Mouse (Mus musculus) lung, embryonic 15.5 days (tissue): Measurements from ENCODE around the gene Arap1. TPM values are rescaled to one million over a fixed set of nuclear protein-coding genes. Genes with fewer than 3 reads are reported as not detected.

Source experiments
- ATAC-seq: fragments of 200-750 bp; cut with Nextera tagmentation; 2 replicates; pipeline ENCODE4 v1.8.0; 2017; ENCODE audit warnings: moderate number of reproducible peaks, borderline replicate concordance; ENCODE audit not compliant: low FRiP score, low TSS enrichment; ENCODE audit errors: extremely low read depth
- H3K27ac ChIP-seq: fragments of 300-500 bp; sonication (generic); 2 replicates; pipeline ENCODE4 v1.5.1; 2015; ENCODE audit warnings: moderate library complexity, mild to moderate bottlenecking, inconsistent platforms
- H3K27me3 ChIP-seq: fragments of 300-500 bp; sonication (generic); 2 replicates; pipeline ENCODE4 v1.6.1; 2015; ENCODE audit warnings: inconsistent platforms
- H3K36me3 ChIP-seq: fragments of 300-500 bp; sonication (generic); 2 replicates; pipeline ENCODE4 v1.6.1; 2015; ENCODE audit warnings: inconsistent platforms
- H3K4me1 ChIP-seq: fragments of 300-500 bp; sonication (generic); 2 replicates; pipeline ENCODE4 v1.6.1; 2015; ENCODE audit warnings: inconsistent platforms
- H3K4me2 ChIP-seq: fragments of 300-500 bp; sonication (generic); 2 replicates; pipeline ENCODE4 v1.6.1; 2015; ENCODE audit warnings: inconsistent platforms, mild to moderate bottlenecking, moderate library complexity
- H3K4me3 ChIP-seq: fragments of 300-500 bp; sonication (generic); 2 replicates; pipeline ENCODE4 v1.5.1; 2015; ENCODE audit warnings: mild to moderate bottlenecking, inconsistent platforms
- H3K9ac ChIP-seq: fragments of 300-500 bp; sonication (generic); 2 replicates; pipeline ENCODE4 v1.6.1; 2015; ENCODE audit warnings: inconsistent platforms
- H3K9me3 ChIP-seq: fragments of 300-500 bp; sonication (generic); 2 replicates; pipeline ENCODE4 v1.6.1; 2016; ENCODE audit warnings: inconsistent platforms
- WGBS: fragments of 180-500 bp; shearing (Covaris S2); methylation state at CpG from one replicate; pipeline ENCODE4 v1.1.7; 2015; 5-methylcytosine and 5-hydroxymethylcytosine counted together
- polyA plus RNA-seq: library from polyadenylated mRNA; unstranded; fragments of >200 nt; fragmentation: Nextera tagmentation; extraction: Ambion mirVana; gene quantifications from 2 replicates; pipeline ENCODE4 v1.2.1, GENCODE M21; 2015

The Arap1 gene
- polyA plus RNA-seq, 1 experiment from 2014 or later = 109 TPM

GRCm38 (mm10) chr7:101367901-101368852, 20.3 kb downstream of the Arap1 start:
- H3K27me3 ChIP-seq = no peaks in the 10 kb centered on the region
- no peaks in the 10 kb centered on the region for H3K4me1 ChIP-seq
- ATAC-seq = no peak
- H3K9ac ChIP-seq = no peak overlapping the region
- WGBS = 48% methylated on average over 11 of the region's 11 CpGs
- no peak overlapping the region for H3K4me3 ChIP-seq
- no peaks in the 10 kb centered on the region for H3K9me3 ChIP-seq
- no peak overlapping the region for H3K4me2 ChIP-seq
- no peak overlapping the region for H3K27ac ChIP-seq
- H3K36me3 ChIP-seq = no peaks in the 10 kb centered on the region

- Histone ChIP-seq H3K9ac (no peak overlapping the region), H3K36me3 (no peaks in the 10 kb centered on the region), H3K4me1 (no peaks in the 10 kb centered on the region), H3K4me3 (no peak overlapping the region), H3K9me3 (no peaks in the 10 kb centered on the region), H3K4me2 (no peak overlapping the region), H3K27me3 (no peaks in the 10 kb centered on the region), H3K27ac (no peak overlapping the region)
- ATAC-seq = no peak
- WGBS = 69% methylated on average over 7 of the region's 7 CpGs
Measured at GRCm38 (mm10) chr7:101369666-101370065, 21.8 kb downstream of the Arap1 start.

- H3K4me2 ChIP-seq = no peak overlapping the region
- WGBS = 79% methylated on average over 26 of the region's 26 CpGs
- ATAC-seq = no peak
Measured at GRCm38 (mm10) chr7:101373082-101373481, 25.2 kb downstream of the Arap1 start.

GRCm38 (mm10) chr7:101374155-101374554, 26.3 kb downstream of the Arap1 start:
- H3K27ac ChIP-seq = no peak overlapping the region
- no peak overlapping the region for H3K9ac ChIP-seq
- H3K4me2 ChIP-seq = no peak overlapping the region
- H3K9me3 ChIP-seq = no peaks in the 10 kb centered on the region
- peaks cover 19% of the 10 kb centered on the region for H3K4me1 ChIP-seq
- no peak overlapping the region for H3K4me3 ChIP-seq
- H3K27me3 ChIP-seq = no peaks in the 10 kb centered on the region
- H3K36me3 ChIP-seq = no peaks in the 10 kb centered on the region
- ATAC-seq = no peak

More at GRCm38 (mm10) chr7:101373082-101373481, 25.2 kb downstream of the Arap1 start:
- no peaks in the 10 kb centered on the region for H3K9me3 ChIP-seq
- H3K4me1 ChIP-seq = peaks cover 8% of the 10 kb centered on the region
- H3K27me3 ChIP-seq = no peaks in the 10 kb centered on the region
- H3K4me3 ChIP-seq = no peak overlapping the region
- no peak overlapping the region for H3K27ac ChIP-seq
- no peak overlapping the region for H3K9ac ChIP-seq
- H3K36me3 ChIP-seq = no peaks in the 10 kb centered on the region

DNA sequence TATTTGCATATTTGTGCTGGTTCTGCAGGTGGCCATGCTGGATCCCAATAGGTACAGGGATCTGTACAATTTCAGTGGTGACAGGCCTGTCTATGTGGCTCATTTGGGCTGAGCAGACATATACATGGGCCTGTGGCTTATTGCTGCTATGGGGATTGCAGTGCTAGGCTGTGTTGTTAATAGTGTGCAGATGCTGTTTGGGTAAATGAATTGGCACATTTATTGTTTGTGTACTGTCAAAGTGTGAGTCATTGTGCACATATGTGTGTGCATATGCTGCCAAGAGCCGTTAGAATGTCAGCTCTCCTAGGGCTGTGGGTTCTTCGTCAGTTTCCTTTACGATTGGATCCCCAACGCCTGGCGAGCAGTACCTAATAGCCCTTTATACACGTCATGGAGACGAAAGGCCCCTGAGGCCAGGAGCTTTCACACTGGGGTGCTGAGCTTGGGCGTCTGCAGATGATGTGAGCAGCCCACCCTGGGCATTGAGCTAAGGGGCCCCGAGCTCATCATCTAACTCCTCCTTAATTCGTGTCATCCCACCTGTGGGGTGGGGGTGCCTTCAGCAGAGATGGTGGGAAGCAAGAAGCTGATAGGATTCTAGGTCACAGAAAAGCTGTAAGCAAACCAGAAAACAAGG, 29.0 kb downstream of the Arap1 start:
- no peak for ATAC-seq
- Histone ChIP-seq H3K4me1 (peaks cover 28% of the 10 kb centered on the region), H3K4me2 (no peak overlapping the region)

DNA sequence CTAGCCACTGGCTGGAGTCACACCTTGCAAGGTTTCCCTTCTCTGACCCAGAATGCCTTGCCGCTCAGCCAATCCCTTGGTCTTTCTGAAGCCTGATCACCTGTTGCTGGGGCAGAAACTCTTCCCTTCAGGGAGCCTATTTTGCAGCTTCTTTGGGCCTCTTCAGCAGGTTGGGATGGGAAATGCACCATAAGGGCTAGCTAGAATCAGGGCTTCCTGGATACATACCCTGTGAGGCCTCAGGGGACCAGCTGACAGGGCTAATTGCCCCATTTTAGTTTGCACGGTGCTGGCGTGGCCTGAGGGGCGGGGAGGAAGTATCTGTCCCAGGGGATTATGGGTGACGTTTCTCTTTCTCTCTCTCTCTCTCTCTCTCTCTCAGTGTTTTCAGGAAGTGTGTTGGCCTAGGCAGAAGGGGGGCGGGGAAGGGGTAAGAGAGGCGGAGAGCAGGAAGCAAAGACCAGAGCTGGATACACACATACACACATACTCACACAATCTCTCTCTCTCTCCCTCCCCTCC, 29.9 kb downstream of the Arap1 start:
- Histone ChIP-seq H3K9ac (peak overlapping the region; percentile 33), H3K27me3 (no peaks in the 10 kb centered on the region), H3K4me2 (peak overlapping the region; percentile 52), H3K9me3 (no peaks in the 10 kb centered on the region), H3K4me3 (peak overlapping the region; percentile 29), H3K27ac (peak overlapping the region; percentile 88), H3K36me3 (no peaks in the 10 kb centered on the region), H3K4me1 (peaks cover 36% of the 10 kb centered on the region)
- peak; percentile 78 for ATAC-seq
- 19% methylated on average over 7 of the region's 7 CpGs for WGBS

More for the DNA sequence above, 29.0 kb downstream of the Arap1 start:
- H3K27me3 ChIP-seq = no peaks in the 10 kb centered on the region
- H3K27ac ChIP-seq = no peak overlapping the region
- H3K9me3 ChIP-seq = no peaks in the 10 kb centered on the region
- H3K9ac ChIP-seq = no peak overlapping the region
- no peaks in the 10 kb centered on the region for H3K36me3 ChIP-seq
- 76% methylated on average over 10 of the region's 10 CpGs for WGBS
- H3K4me3 ChIP-seq = no peak overlapping the region

- peaks cover 37% of the 10 kb centered on the region for H3K4me1 ChIP-seq
- peak overlapping the region; percentile 52 for H3K4me2 ChIP-seq
- H3K9me3 ChIP-seq = no peaks in the 10 kb centered on the region
- H3K4me3 ChIP-seq = peak overlapping the region; percentile 29
- peak overlapping the region; percentile 33 for H3K9ac ChIP-seq
- no peaks in the 10 kb centered on the region for H3K36me3 ChIP-seq
- H3K27ac ChIP-seq = peak overlapping the region; percentile 88
- H3K27me3 ChIP-seq = no peaks in the 10 kb centered on the region
- 52% methylated on average over 3 of the region's 3 CpGs for WGBS
- ATAC-seq = 0 out of 2 replicates have a peak, but pooled peaks have one; percentile 0
Measured at GRCm38 (mm10) chr7:101378285-101378684, 30.4 kb downstream of the Arap1 start.

GRCm38 (mm10) chr7:101378796-101379465, 31.1 kb downstream of the Arap1 start:
- 45% methylated on average over 5 of the region's 5 CpGs for WGBS

DNA sequence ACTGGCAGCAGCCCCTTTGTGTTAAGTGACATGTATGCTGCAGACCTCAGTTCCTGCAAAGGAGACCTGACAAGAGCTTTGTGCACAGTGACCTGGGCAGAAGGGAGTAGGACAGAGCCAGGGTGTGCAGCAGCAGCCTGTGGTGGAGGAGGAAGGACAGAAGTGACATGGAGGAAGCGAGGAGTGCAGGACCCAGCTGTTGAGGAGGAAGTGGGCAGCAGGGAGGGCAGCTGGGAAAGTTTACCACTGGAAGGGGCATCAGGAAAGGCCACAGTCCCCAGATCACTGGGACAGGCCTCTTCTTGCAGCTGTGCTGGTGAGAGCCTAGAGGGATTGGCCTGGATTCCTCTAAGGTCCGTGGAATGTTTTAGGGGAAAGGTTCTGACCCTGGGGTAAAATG, 31.9 kb downstream of the Arap1 start:
- Histone ChIP-seq H3K36me3 (no peaks in the 10 kb centered on the region), H3K4me3 (0 out of 2 replicates have a peak overlapping the region, but pooled peaks have one; percentile 29), H3K9ac (peak overlapping the region; percentile 17; the same call in 1 of the 2 replicates), H3K4me2 (peak overlapping the region; percentile 52), H3K9me3 (no peaks in the 10 kb centered on the region), H3K27me3 (no peaks in the 10 kb centered on the region), H3K4me1 (peaks cover 50% of the 10 kb centered on the region), H3K27ac (peak overlapping the region; percentile 88)
- no peak for ATAC-seq
- 39% methylated on average over 2 of the region's 2 CpGs for WGBS

More at GRCm38 (mm10) chr7:101378796-101379465, 31.1 kb downstream of the Arap1 start:
- H3K9ac ChIP-seq = peak overlapping the region; percentile 33; the same call in 1 of the 2 replicates
- peak overlapping the region; percentile 88 for H3K27ac ChIP-seq
- H3K9me3 ChIP-seq = no peaks in the 10 kb centered on the region
- H3K4me3 ChIP-seq = peak overlapping the region; percentile 29
- no peak for ATAC-seq
- H3K27me3 ChIP-seq = no peaks in the 10 kb centered on the region
- H3K36me3 ChIP-seq = no peaks in the 10 kb centered on the region
- peak overlapping the region; percentile 52 for H3K4me2 ChIP-seq
- peaks cover 42% of the 10 kb centered on the region for H3K4me1 ChIP-seq

DNA sequence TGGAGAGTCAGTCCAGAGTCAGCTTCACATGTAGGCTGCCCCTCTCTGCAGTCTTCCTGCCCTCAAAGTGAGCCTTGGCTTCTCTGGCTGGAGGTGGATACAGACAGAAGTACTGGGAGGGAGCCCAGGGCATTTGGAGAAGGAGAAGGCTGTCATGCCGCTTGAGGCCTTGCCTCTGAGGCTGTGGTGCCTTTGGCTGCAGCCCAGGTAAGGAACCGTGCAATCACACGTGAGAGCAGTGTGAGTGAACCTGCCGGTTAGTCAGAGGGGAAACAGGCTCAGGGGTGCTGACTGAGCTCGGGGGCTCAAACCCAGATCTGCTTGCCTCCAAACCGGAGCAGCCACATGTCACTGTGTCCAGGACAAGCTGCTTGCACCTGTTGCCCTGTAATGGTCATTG, 33.6 kb downstream of the Arap1 start:
- Histone ChIP-seq H3K9me3 (no peaks in the 10 kb centered on the region), H3K27ac (no peak overlapping the region), H3K4me1 (peaks cover 67% of the 10 kb centered on the region), H3K9ac (no peak overlapping the region), H3K27me3 (no peaks in the 10 kb centered on the region), H3K4me2 (no peak overlapping the region), H3K36me3 (no peaks in the 10 kb centered on the region), H3K4me3 (no peak overlapping the region)
- no peak for ATAC-seq
- 73% methylated on average over 6 of the region's 6 CpGs for WGBS

GRCm38 (mm10) chr7:101382378-101382777, 34.5 kb downstream of the Arap1 start:
- Histone ChIP-seq H3K4me2 (no peak overlapping the region), H3K4me3 (no peak overlapping the region), H3K9me3 (no peaks in the 10 kb centered on the region), H3K4me1 (peaks cover 68% of the 10 kb centered on the region), H3K27me3 (no peaks in the 10 kb centered on the region), H3K36me3 (no peaks in the 10 kb centered on the region), H3K9ac (no peak overlapping the region), H3K27ac (no peak overlapping the region)
- 60% methylated on average over 8 of the region's 8 CpGs for whole genome bisulfite sequencing
- ATAC-seq = no peak
